Mouse (Mus musculus) CD4-positive naive resting alpha-beta T cell, adult 76 days (primary cell): ENCODE data around the gene Magix. TPM values are rescaled to one million over a fixed set of nuclear protein-coding genes. Genes with fewer than 3 reads are reported as not detected.

Source experiments
- total RNA-seq: library from RNA; stranded (reverse); gene quantifications from one replicate; pipeline ENCODE4 v1.2.4, GENCODE M21; 2023

Gene Magix
- not detected for total RNA-seq

DNA sequence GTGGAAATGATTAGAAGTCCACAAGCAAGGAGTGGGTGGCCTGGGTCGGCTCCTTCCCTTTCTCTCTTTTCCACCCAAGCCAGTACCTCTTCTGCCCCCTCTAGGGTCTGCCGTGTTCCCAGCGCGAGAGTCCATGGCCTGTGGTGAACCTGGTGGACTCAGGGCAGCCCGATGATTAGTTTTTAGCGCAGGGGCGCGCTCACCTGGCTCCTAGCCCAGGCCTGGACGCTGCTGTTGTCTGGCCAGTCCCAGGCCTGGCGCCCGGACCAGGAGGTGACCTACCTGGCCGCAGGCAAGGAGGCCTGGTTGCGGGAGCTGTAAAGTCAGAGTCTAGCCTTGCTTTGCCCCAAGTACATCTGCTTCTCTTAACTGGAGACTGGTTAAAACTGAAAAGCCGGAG is at the start of gene Magix:
Gene Magix (minus strand): TSS at position 388 of the 400 bp plus-strand sequence.

DNA sequence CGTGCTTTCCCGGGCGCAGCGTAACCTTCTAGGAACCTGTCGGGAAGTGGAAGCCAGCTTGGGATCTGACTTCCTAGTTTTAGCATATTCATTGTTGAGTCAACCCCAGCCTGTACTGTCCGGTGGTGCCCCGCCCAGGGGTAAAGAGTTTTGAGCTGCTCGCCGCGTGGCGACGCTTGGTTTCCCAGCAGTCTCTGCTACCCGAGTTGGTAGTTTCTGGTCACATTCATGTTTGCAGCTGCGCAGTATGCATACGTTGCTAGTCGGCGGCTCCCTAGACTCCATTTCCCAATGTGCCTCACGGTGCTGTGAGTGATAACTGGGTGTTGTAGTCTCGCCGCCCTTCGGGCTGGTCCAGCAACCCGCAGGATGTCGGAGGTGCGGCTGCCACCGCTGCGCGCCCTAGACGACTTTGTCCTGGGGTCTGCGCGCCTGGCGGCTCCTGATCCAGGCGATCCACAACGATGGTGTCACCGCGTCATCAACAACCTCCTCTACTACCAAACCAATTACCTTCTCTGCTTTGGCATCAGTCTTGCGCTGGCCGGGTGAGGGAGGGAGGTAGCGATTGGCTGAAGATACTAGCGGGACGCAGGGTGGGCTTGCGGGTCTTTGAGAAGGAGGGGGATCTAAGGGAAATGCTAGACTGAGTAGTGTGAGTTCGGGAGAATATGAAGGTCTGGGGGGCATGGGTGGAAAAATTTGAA is 47.3 kb upstream of the Magix start, which contains the start of gene Praf2:
Gene Praf2 (plus strand): TSS at position 225 of the 707 bp plus-strand sequence.

DNA sequence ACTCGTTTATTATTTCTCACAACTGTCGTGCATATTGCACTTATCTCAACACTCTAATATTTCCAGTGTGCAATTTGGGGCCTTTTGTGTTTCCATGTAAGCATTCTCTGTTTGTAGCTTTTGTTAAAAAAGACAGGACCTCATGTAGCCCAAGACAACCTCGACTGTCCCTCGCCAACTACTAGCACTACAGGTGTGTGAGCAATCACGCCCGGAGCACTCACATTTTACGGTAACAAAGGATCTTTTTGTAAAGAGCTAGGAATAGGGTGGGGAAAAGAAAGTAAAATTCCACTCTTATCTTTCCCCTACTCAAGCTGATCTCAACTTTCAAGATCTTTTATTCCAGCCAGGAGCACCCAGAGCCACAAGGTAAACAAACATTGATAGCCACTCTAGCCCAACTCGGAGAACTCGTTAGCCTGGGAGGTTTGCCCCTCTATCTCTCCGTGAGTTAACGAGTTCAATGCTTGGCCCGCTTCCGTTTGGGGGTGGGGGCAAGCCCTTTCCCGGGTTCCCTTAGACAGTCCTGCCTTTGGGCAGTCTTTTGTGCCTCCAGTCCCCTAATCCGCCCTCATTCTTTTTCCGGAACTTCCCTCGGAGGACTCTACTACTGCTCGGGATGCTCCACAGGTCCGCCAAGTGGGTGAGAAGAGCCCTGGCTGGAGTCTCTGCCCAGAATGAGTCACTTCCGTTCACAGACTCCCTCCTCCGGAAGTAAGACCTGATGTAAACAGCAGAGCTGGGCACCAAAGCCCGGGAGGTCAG is 40.6 kb upstream of the Magix start, which contains the start of gene Gm45208:
Gene Gm45208 (plus strand): TSS at position 732 of the 768 bp plus-strand sequence.

DNA sequence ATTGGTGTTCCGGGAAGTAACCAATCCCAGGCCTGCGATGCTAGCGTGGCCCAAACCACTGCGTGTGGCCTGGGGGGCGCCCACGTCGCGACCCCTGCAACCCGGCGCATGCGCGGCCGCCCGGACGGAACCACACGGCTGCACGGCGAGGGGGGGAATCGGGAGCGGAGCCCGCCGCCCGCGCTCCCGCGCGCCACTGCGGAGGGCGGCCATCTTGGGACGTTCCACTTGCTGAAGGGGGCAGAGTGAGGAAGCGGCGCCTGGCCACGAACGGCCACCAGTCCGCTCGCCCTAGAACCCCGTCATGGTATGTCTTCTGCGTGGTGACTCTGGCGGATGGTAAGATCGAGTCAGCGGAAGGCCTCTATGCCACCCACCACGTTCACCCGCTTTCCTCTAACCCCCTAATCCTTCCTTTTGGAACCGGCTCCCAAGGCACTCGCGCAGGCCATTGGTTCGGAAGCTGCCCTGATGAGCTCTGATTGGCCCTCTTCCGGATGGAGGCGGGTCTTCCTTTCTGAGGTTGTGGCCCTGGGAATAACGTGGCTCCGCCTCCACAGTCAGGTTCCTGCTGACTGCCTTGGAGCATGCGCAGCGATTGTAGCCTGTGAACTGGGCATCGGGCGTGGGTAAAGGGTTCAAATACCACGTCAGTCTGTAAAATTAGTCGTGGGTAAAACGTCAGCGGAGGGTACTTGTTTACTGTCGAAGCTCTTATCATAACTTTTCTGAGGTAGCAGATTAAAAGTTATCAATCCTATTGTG is 33.3 kb upstream of the Magix start, which contains the start of gene Wdr45:
Gene Wdr45 (plus strand): TSS at position 199 of the 765 bp plus-strand sequence.

DNA sequence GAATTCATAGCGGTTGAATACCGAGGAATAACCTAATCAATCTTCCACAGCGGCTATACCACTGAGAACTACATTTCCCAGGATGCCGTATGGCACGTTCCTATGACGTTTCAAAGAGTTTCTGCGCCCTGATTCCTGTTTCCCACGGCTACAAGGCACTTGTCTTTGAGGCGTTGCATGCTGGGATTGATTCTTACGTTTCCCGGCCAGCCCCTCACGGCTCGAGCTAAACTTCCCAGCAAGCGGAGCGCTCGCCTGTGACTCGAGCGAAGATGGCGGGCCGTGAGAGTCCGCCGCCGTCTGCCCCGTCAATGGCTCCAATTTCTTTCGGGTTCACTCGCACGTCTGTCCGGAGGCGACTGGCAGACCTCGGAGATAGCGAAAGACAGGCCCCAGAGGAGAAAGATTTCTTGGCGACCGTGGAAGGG is 15.9 kb upstream of the Magix start, which contains the start of gene Gpkow:
Gene Gpkow (plus strand): TSS at position 178 of the 428 bp plus-strand sequence.

DNA sequence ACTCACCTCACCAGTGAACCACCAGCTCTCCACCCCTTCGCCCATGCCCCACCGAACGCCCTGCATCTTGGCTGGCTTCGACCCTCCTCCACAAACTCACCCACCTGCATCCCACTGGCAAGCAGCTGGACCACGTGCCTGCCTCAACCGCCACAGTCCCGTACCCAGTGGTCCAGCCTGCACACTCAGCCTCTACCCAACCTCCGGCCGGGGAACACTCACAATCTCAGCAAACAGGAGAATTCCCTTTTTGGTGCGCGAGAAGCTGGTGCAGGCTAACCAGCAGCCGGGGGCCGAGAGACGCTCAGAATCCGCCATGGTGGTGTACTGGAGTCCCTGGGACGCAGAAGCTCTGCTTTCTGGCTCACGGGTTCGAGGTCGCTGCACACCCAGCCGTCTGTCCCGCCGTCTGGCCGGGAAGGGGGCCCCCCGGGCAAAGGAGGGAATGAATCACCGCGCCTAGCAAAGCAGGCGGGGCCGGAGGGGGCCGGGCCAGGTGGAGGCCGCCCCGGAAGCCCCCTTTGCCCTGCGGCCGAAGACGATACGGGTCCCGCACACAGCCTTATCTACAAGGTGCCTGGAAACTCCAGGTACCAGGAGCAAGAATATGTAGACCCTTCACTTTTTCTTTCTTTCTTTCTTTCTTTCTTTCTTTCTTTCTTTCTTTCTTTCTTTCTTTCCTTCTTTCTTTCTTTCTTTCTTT is 10.0 kb downstream of the Magix start, which contains the start of gene Plp2:
Gene Plp2 (minus strand): TSS at position 470 of the 703 bp plus-strand sequence.

DNA sequence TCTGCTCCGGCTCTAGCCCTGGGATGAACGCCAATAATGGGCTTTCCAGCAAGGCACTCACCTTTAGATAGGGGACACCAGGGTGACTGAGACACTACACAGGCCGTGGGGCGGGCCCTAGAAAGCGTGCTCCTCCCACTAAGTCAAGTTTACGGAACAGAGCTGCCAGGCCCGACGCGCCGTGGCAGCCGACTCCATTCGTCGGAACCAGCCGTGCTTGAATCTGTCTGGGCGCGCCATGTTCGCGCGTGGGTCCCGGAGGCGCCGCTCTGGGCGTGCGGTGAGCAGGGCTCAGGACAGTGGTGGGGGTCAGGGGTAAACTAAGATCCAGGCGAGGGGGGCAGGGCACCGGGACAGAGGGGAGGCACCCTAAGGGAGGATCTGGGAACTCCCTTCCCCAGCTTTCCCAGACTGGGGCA is 23.8 kb downstream of the Magix start, which contains the start of gene Prickle3:
Gene Prickle3 (plus strand): TSS at position 40 of the 419 bp plus-strand sequence.

DNA sequence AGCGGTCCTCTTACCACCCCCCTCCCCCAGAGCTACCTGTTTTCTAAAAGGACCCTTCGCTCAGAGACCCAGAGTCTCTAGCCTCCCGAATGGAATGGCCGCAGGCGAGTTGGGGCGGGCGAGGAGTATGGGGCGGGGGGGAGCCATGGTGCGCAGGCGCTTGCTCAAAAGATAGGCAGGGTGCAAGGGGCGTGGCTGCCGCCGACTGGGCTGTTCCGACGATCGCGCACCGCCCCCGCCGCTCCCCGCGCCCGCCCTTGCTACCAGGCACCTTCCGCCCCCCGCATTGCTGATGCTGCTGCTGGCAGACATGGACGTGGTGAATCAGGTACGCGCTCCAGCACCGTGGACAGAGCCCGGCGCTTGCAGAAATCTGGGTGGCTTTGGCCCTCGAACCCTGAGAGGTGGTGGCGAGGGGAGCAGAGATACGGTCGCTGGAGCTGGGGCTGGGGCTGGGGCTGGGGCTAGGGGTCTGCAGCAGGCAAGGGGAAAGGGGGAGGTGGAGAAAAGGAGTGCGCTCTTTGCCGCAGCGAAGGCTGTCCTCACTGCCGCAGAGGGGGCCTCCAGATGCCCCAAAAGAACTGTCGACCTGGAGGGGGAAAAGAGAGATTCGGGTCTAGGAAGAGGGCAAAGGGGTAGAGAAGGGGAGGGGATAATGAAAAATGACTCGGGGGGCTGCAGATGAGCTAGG is 42.5 kb downstream of the Magix start, which contains the start of gene Syp:
Gene Syp (plus strand): TSS at position 71 of the 691 bp plus-strand sequence.

Other genes with a start within 250 kb of the Magix start
- 8.7 TPM for gene Foxp3, start 107.6 kb downstream of the Magix start, total RNA-seq
- 21.7 TPM for gene Ppp1r3f, start 107.0 kb downstream of the Magix start, total RNA-seq
- gene Ccdc22, start 75.7 kb downstream of the Magix start, total RNA-seq, result 33.1 TPM
- gene Cacna1f, start 74.2 kb downstream of the Magix start, total RNA-seq, result not detected
- gene Syp, start 42.8 kb downstream of the Magix start, total RNA-seq, result 0.79 TPM
- gene Prickle3, start 24.0 kb downstream of the Magix start, total RNA-seq, result 29.9 TPM
- 35.7 TPM for gene Plp2, start 9.9 kb downstream of the Magix start, total RNA-seq
- gene Gpkow, start 15.9 kb upstream of the Magix start, total RNA-seq, result 47.4 TPM
- gene Wdr45, start 33.1 kb upstream of the Magix start, total RNA-seq, result 131 TPM
- gene Gm45208, start 41.0 kb upstream of the Magix start, total RNA-seq, result not detected
- 13.0 TPM for gene Praf2, start 47.2 kb upstream of the Magix start, total RNA-seq
- gene Ccdc120, start 69.7 kb upstream of the Magix start, total RNA-seq, result not detected
- gene Tfe3, start 81.3 kb upstream of the Magix start, total RNA-seq, result 23.5 TPM
- gene Gripap1, start 108.5 kb upstream of the Magix start, total RNA-seq, result 151 TPM
- gene Kcnd1, start 141.0 kb upstream of the Magix start, total RNA-seq, result 1.4 TPM
- 191 TPM for gene Otud5, start 160.1 kb upstream of the Magix start, total RNA-seq
- 44.6 TPM for gene Pim2, start 197.0 kb upstream of the Magix start, total RNA-seq
- gene Slc35a2, start 202.8 kb upstream of the Magix start, total RNA-seq, result 19.1 TPM
- 70.6 TPM for gene Pqbp1, start 218.0 kb upstream of the Magix start, total RNA-seq
- 25.7 TPM for gene Timm17b, start 218.1 kb upstream of the Magix start, total RNA-seq
- not detected for gene Gm10491, start 226.6 kb upstream of the Magix start, total RNA-seq
- not detected for gene Gm10490, start 228.3 kb upstream of the Magix start, total RNA-seq
- gene Pcsk1n, start 238.6 kb upstream of the Magix start, total RNA-seq, result not detected
- not detected for gene Eras, start 247.4 kb upstream of the Magix start, total RNA-seq